Mouse (Mus musculus): Measurements from ENCODE around the gene Rnf135.

Gene Rnf135

GRCm38 (mm10) chr11:80183705-80184255, at the start of gene Rnf135:
Gene Rnf135, plus strand, starts transcription at chr11:80183851.
- TF ChIP-seq GATA4 (IDR thresholded peaks at IDR 0.05; ENCODE audit: insufficient replicate concordance, low read length): no peak

- TF ChIP-seq GATA4 (IDR thresholded peaks at IDR 0.05; ENCODE audit: insufficient replicate concordance, low read length): no peak
Observed at GRCm38 (mm10) chr11:80134744-80135143, 48.9 kb upstream of the Rnf135 start.

GRCm38 (mm10) chr11:80135954-80136683, 47.5 kb upstream of the Rnf135 start:
- TF ChIP-seq GATA4 (IDR thresholded peaks at IDR 0.05; ENCODE audit: insufficient replicate concordance, low read length): no peak

GRCm38 (mm10) chr11:80136786-80137185, 46.9 kb upstream of the Rnf135 start:
- no peak for TF ChIP-seq GATA4 (IDR thresholded peaks at IDR 0.05; ENCODE audit: insufficient replicate concordance, low read length)

- no peak for TF ChIP-seq GATA4 (IDR thresholded peaks at IDR 0.05; ENCODE audit: insufficient replicate concordance, low read length)
Observed at GRCm38 (mm10) chr11:80137773-80138172, 45.9 kb upstream of the Rnf135 start.

GRCm38 (mm10) chr11:80141825-80142521, 41.7 kb upstream of the Rnf135 start, which contains the start of gene Tefm:
Gene Tefm, minus strand, starts transcription at chr11:80142175.
- TF ChIP-seq GATA4 (IDR thresholded peaks at IDR 0.05; ENCODE audit: insufficient replicate concordance, low read length): no peak

- no peak for TF ChIP-seq GATA4 (IDR thresholded peaks at IDR 0.05; ENCODE audit: insufficient replicate concordance, low read length)
Observed at GRCm38 (mm10) chr11:80142872-80143271, 40.8 kb upstream of the Rnf135 start.

GRCm38 (mm10) chr11:80145787-80146275, 37.8 kb upstream of the Rnf135 start:
- TF ChIP-seq GATA4 (IDR thresholded peaks at IDR 0.05; ENCODE audit: insufficient replicate concordance, low read length): no peak

GRCm38 (mm10) chr11:80147748-80148147, 35.9 kb upstream of the Rnf135 start:
- no peak for TF ChIP-seq GATA4 (IDR thresholded peaks at IDR 0.05; ENCODE audit: insufficient replicate concordance, low read length)

- no peak for TF ChIP-seq GATA4 (IDR thresholded peaks at IDR 0.05; ENCODE audit: insufficient replicate concordance, low read length)
Observed at GRCm38 (mm10) chr11:80148313-80148712, 35.3 kb upstream of the Rnf135 start.

GRCm38 (mm10) chr11:80149412-80150023, 34.1 kb upstream of the Rnf135 start:
- TF ChIP-seq GATA4 (IDR thresholded peaks at IDR 0.05; ENCODE audit: insufficient replicate concordance, low read length): no peak

- TF ChIP-seq GATA4 (IDR thresholded peaks at IDR 0.05; ENCODE audit: insufficient replicate concordance, low read length): no peak
Observed at GRCm38 (mm10) chr11:80150566-80150965, 33.1 kb upstream of the Rnf135 start.

- no peak for TF ChIP-seq GATA4 (IDR thresholded peaks at IDR 0.05; ENCODE audit: insufficient replicate concordance, low read length)
Observed at GRCm38 (mm10) chr11:80151541-80151940, 32.1 kb upstream of the Rnf135 start.

- TF ChIP-seq GATA4 (IDR thresholded peaks at IDR 0.05; ENCODE audit: insufficient replicate concordance, low read length): no peak
Observed at GRCm38 (mm10) chr11:80152376-80152775, 31.3 kb upstream of the Rnf135 start.

GRCm38 (mm10) chr11:80153857-80154495, 29.7 kb upstream of the Rnf135 start, which contains the start of gene Adap2:
Gene Adap2, plus strand, starts transcription at chr11:80154105.
- TF ChIP-seq GATA4 (IDR thresholded peaks at IDR 0.05; ENCODE audit: insufficient replicate concordance, low read length): peak; percentile 83
